ENCODE assay signal across 21 mouse cellular contexts in the genomic region with DNA sequence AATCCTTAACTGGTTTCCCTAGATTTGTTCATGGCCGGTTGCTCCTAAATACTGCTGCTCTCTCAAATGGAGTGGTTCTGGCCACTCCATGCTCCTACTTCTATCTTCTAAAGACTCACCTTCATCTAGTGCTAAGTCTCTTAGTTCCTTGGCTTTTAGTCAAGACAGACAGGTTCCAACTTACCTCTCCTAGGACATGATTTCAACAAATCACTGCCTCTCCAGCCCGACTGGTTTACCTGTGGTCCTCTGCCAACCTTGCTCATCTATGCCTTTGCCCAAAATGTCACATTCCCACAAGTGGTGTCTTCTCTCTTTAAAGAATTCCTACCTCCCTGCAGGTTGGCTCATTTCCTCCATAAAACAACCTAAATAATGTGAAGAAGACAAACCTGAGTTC. TPM values are rescaled to one million over a fixed set of nuclear protein-coding genes. Genes with fewer than 3 reads are reported as not detected.
DNase-seq lines count a peak whose midpoint lies in the region; ATAC-seq and TF ChIP-seq lines count a peak whose summit lies in the region.
"Had no signal": no experiment of that assay in that cellular context is flagged by ENCODE, and none has a peak within 500 bp of the region (broad histone marks: within the 10 kb centered on the region; RNA-seq: fewer than 3 reads in every experiment).

No protein-coding gene starts in this region.

- DNase-seq in intestine, embryonic 14.5 days (ENCODE audit: low spot score): peak; percentile 41
- DNase-seq in liver, embryonic 14.5 days (ENCODE audit: low read depth in 3 of 3, low spot score in 3 of 3): no peak
- no peak for DNase-seq in liver, postnatal 0 days
- no peak for DNase-seq in adipocyte (ENCODE audit: low spot score)
- DNase-seq: adrenal gland, adult 8-10 months; adrenal gland, postnatal 25 days; cerebellum, adult 11-12 months; cerebellum, adult 9-10 months; cerebellum, postnatal 14 days; gastrocnemius, postnatal 10 days; heart, adult 2 months had no signal

- no peaks in the 10 kb centered on the region for H3K36me3 ChIP-seq in intestine, embryonic 14.5 days (ENCODE audit: control insufficient read depth, insufficient read depth, low read length)
- no peaks in the 10 kb centered on the region for H3K36me3 ChIP-seq in intestine, embryonic 16.5 days (ENCODE audit: control insufficient read depth, insufficient read depth, low read length)
- H3K36me3 ChIP-seq in liver, embryonic 14.5 days (replicated peaks; ENCODE audit: control insufficient read depth, insufficient read depth, low read depth): peaks cover 5% of the 10 kb centered on the region
- H3K36me3 ChIP-seq in liver, postnatal 0 days (replicated peaks; ENCODE audit: insufficient read depth, low read length): 0 out of 2 replicates have a peak, but pooled peaks cover 1% of the 10 kb centered on the region
- peaks cover 1% of the 10 kb centered on the region for H3K36me3 ChIP-seq in liver, embryonic 15.5 days (replicated peaks)
- H3K36me3 ChIP-seq: forebrain, embryonic 10.5 days; heart, embryonic 10.5 days; hindbrain, embryonic 12.5 days; hindbrain, embryonic 15.5 days; intestine, embryonic 15.5 days had no signal

- no peak overlapping the region for H3K4me2 ChIP-seq in intestine, embryonic 14.5 days (ENCODE audit: low read length)
- H3K4me2 ChIP-seq in intestine, embryonic 16.5 days (ENCODE audit: low read depth, low read length): no peak overlapping the region
- H3K4me2 ChIP-seq in liver, embryonic 14.5 days (ENCODE audit: low read depth): peak overlapping the region; percentile 90
- H3K4me2 ChIP-seq in liver, postnatal 0 days (ENCODE audit: low read depth, low read length): no peak overlapping the region; the same call in 1 of the 2 replicates
- peak overlapping the region; percentile 83; the same call in 1 of the 2 replicates for H3K4me2 ChIP-seq in liver, embryonic 15.5 days

- H3K4me3 ChIP-seq in intestine, embryonic 14.5 days (ENCODE audit: low read depth, low read length): no peak overlapping the region
- H3K4me3 ChIP-seq in intestine, embryonic 16.5 days (ENCODE audit: low read length): no peak overlapping the region
- no peak overlapping the region; a peak in 1 of 4 replicates for H3K4me3 ChIP-seq in liver, embryonic 14.5 days (ENCODE audit: insufficient read depth in 1 of 2, low read depth in 2 of 2, low read length in 2 of 2)
- H3K4me3 ChIP-seq in liver, postnatal 0 days (ENCODE audit: low read depth, low read length): no peak overlapping the region
- 0 out of 2 replicates have a peak overlapping the region, but pooled peaks have one; percentile 97 for H3K4me3 ChIP-seq in liver, embryonic 15.5 days (replicated peaks)
- H3K4me3 ChIP-seq: intestine, embryonic 15.5 days had no signal

- no peak overlapping the region for H3K9ac ChIP-seq in intestine, embryonic 14.5 days (ENCODE audit: low read length)
- no peak overlapping the region for H3K9ac ChIP-seq in intestine, embryonic 16.5 days (ENCODE audit: low read depth, low read length)
- no peak overlapping the region for H3K9ac ChIP-seq in liver, embryonic 14.5 days (replicated peaks)
- H3K9ac ChIP-seq in liver, postnatal 0 days (replicated peaks): no peak overlapping the region
- no peak overlapping the region for H3K9ac ChIP-seq in liver, embryonic 15.5 days
- H3K9ac ChIP-seq: hindbrain, embryonic 12.5 days; hindbrain, embryonic 15.5 days; intestine, embryonic 15.5 days had no signal

- no peak overlapping the region for H3K27ac ChIP-seq in intestine, embryonic 14.5 days (ENCODE audit: low read depth)
- H3K27ac ChIP-seq in intestine, embryonic 16.5 days (ENCODE audit: low read length): no peak overlapping the region
- H3K27ac ChIP-seq in liver, embryonic 14.5 days: no peak overlapping the region
- no peak overlapping the region for H3K27ac ChIP-seq in liver, postnatal 0 days (ENCODE audit: low read depth)
- no peak overlapping the region for H3K27ac ChIP-seq in liver, embryonic 15.5 days (replicated peaks)
- H3K27ac ChIP-seq: forebrain, embryonic 10.5 days; forebrain, embryonic 13.5 days; heart, adult 2 months; hindbrain, embryonic 12.5 days; hindbrain, embryonic 15.5 days; intestine, embryonic 15.5 days had no signal

- no peaks in the 10 kb centered on the region for H3K9me3 ChIP-seq in intestine, embryonic 14.5 days (ENCODE audit: control insufficient read depth, low read length)
- H3K9me3 ChIP-seq in intestine, embryonic 16.5 days (ENCODE audit: control insufficient read depth, low read length): no peaks in the 10 kb centered on the region
- no peaks in the 10 kb centered on the region for H3K9me3 ChIP-seq in liver, embryonic 14.5 days (ENCODE audit: control insufficient read depth, low read length)
- no peaks in the 10 kb centered on the region for H3K9me3 ChIP-seq in liver, postnatal 0 days (ENCODE audit: low read length)
- no peaks in the 10 kb centered on the region for H3K9me3 ChIP-seq in liver, embryonic 15.5 days (replicated peaks)
- H3K9me3 ChIP-seq: forebrain, embryonic 10.5 days; forebrain, embryonic 13.5 days; heart, embryonic 10.5 days; hindbrain, embryonic 12.5 days; hindbrain, embryonic 15.5 days; intestine, embryonic 15.5 days had no signal

- no peak for ATAC-seq in intestine, embryonic 14.5 days (replicated peaks; ENCODE audit: low FRiP score, low TSS enrichment, low read depth)
- ATAC-seq in intestine, embryonic 16.5 days: no peak
- no peak for ATAC-seq in liver, embryonic 14.5 days (ENCODE audit: insufficient read depth)
- no peak for ATAC-seq in liver, postnatal 0 days
- ATAC-seq in liver, embryonic 15.5 days (ENCODE audit: insufficient read depth): no peak
- ATAC-seq: CD4-positive, CD25-positive, alpha-beta regulatory T cell, adult 4 months; forebrain, embryonic 13.5 days; forebrain, embryonic 16.5 days; intestine, embryonic 15.5 days had no signal

- no peaks in the 10 kb centered on the region for H3K27me3 ChIP-seq in intestine, embryonic 14.5 days (replicated peaks; ENCODE audit: control insufficient read depth, insufficient read depth, low read length)
- H3K27me3 ChIP-seq in intestine, embryonic 16.5 days (replicated peaks; ENCODE audit: control insufficient read depth, insufficient read depth, low read length): no peaks in the 10 kb centered on the region
- H3K27me3 ChIP-seq in liver, embryonic 14.5 days (ENCODE audit: control insufficient read depth, insufficient read depth, low read length): no peaks in the 10 kb centered on the region; the same call in none of the 2 replicates
- H3K27me3 ChIP-seq in liver, postnatal 0 days (ENCODE audit: insufficient read depth, low read length): no peaks in the 10 kb centered on the region
- H3K27me3 ChIP-seq in liver, embryonic 15.5 days: 0 out of 2 replicates have a peak, but pooled peaks cover 12% of the 10 kb centered on the region
- H3K27me3 ChIP-seq: hindbrain, embryonic 12.5 days; hindbrain, embryonic 15.5 days; intestine, embryonic 15.5 days had no signal

- WGBS in intestine, embryonic 14.5 days: 93% methylated on average over 2 of the region's 2 CpGs
- WGBS in intestine, embryonic 16.5 days: 94% methylated on average over 2 of the region's 2 CpGs
- 88% methylated on average over 2 of the region's 2 CpGs for WGBS in liver, embryonic 14.5 days (ENCODE audit: insufficient replicate concordance)
- 86% methylated on average over 2 of the region's 2 CpGs for WGBS in liver, postnatal 0 days (ENCODE audit: insufficient replicate concordance)
- 78% methylated on average over 2 of the region's 2 CpGs for WGBS in liver, embryonic 15.5 days (ENCODE audit: insufficient replicate concordance)

- no peak for TF ChIP-seq EP300 in liver, embryonic 14.5 days (IDR thresholded peaks at IDR 0.05; ENCODE audit: low read depth)
- TF ChIP-seq EP300 in liver, postnatal 0 days (IDR thresholded peaks at IDR 0.05; ENCODE audit: low read depth): no peak

- peaks cover 17% of the 10 kb centered on the region for H3K4me1 ChIP-seq in intestine, embryonic 14.5 days (replicated peaks; ENCODE audit: control insufficient read depth, insufficient read depth, low read length)
- H3K4me1 ChIP-seq in intestine, embryonic 16.5 days (ENCODE audit: control insufficient read depth, insufficient read depth, low read length): peaks cover 18% of the 10 kb centered on the region
- peaks cover 26 to 37% of the 10 kb centered on the region in 2 experiments for H3K4me1 ChIP-seq in liver, embryonic 14.5 days (replicated peaks; ENCODE audit: control insufficient read depth in 2 of 2, insufficient read depth in 2 of 2, low read length in 1 of 2)
- peaks cover 26% of the 10 kb centered on the region for H3K4me1 ChIP-seq in liver, postnatal 0 days (ENCODE audit: insufficient read depth)
- peaks cover 55% of the 10 kb centered on the region for H3K4me1 ChIP-seq in liver, embryonic 15.5 days (replicated peaks)

- no peak for TF ChIP-seq CTCF in liver, embryonic 14.5 days (IDR thresholded peaks at IDR 0.05; ENCODE audit: low read depth)
- no peak for TF ChIP-seq CTCF in liver, postnatal 0 days (IDR thresholded peaks at IDR 0.05; ENCODE audit: low read depth)

RNA-seq across cellular contexts. Expression of gene Hipk2, which starts 1.7 kb away (rescaled TPM):
- 24.7 and 27.9 TPM in 2 replicates for polyA plus RNA-seq in intestine, embryonic 14.5 days (2014; fragmentation: Nextera tagmentation; extraction: Ambion mirVana)
- 16.2 and 18.7 TPM in 2 replicates for polyA plus RNA-seq in intestine, embryonic 16.5 days (2015; fragmentation: Nextera tagmentation; extraction: Ambion mirVana)
- polyA plus RNA-seq in liver, embryonic 14.5 days (2012; rRNA removed): 10.7 and 12.3 TPM in 2 replicates
- 13.0 and 15.5 TPM in 2 replicates for polyA plus RNA-seq in liver, embryonic 14.5 days (2014; fragmentation: Nextera tagmentation; extraction: Ambion mirVana)
- polyA plus RNA-seq in liver, postnatal 0 days (2015; fragmentation: Nextera tagmentation; extraction: Ambion mirVana): 9.6 and 9.7 TPM in 2 replicates
- 18.0 and 23.4 TPM in 2 replicates for polyA plus RNA-seq in liver, embryonic 15.5 days (2015; fragmentation: Nextera tagmentation; extraction: Ambion mirVana)

RNA-seq across cellular contexts. Expression of gene Tbxas1, which starts 2.5 kb away (rescaled TPM):
- polyA plus RNA-seq in intestine, embryonic 14.5 days (2014; fragmentation: Nextera tagmentation; extraction: Ambion mirVana): 2.1 and 2.4 TPM in 2 replicates
- 4.3 and 4.8 TPM in 2 replicates for polyA plus RNA-seq in intestine, embryonic 16.5 days (2015; fragmentation: Nextera tagmentation; extraction: Ambion mirVana)
- 4.5 and 5.1 TPM in 2 replicates for polyA plus RNA-seq in liver, embryonic 14.5 days (2012; rRNA removed)
- polyA plus RNA-seq in liver, embryonic 14.5 days (2014; fragmentation: Nextera tagmentation; extraction: Ambion mirVana): 6.3 and 8.4 TPM in 2 replicates
- 10.3 and 10.6 TPM in 2 replicates for polyA plus RNA-seq in liver, postnatal 0 days (2015; fragmentation: Nextera tagmentation; extraction: Ambion mirVana)
- 9.0 and 10.4 TPM in 2 replicates for polyA plus RNA-seq in liver, embryonic 15.5 days (2015; fragmentation: Nextera tagmentation; extraction: Ambion mirVana)

Comparison
In these comparisons a context has a peak if more than half of its experiments do, and no peak if none do; other contexts are left out.
1. H3K4me2 ChIP-seq: peak in liver, embryonic 14.5 days (single experiment) and liver, embryonic 15.5 days (single experiment); none in intestine, embryonic 14.5 days (single experiment), intestine, embryonic 16.5 days (single experiment) and liver, postnatal 0 days (single experiment).